Mouse (Mus musculus): ENCODE data around the gene Creb1.

DNA sequence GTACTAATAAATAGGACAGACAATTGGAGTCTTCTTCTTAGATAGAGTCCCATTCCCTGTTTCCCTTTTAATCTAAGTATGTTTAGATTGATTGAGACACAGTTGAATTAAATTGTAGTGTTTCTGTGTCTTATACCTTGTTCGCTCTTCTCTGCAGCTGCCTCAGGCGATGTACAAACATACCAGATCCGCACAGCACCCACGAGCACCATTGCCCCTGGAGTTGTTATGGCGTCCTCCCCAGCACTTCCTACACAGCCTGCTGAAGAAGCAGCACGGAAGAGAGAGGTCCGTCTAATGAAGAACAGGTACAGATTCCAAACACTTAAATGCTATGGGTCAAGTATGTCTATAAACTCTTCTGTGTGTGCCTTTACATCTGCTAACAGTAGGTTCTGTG lies 43.6 kb downstream of the Creb1 start:
- TF ChIP-seq POLR2A (IDR thresholded peaks at IDR 0.05; ENCODE audit: borderline replicate concordance, insufficient read depth, low read length) (no peak), CTCF (IDR thresholded peaks at IDR 0.05; ENCODE audit: borderline replicate concordance, insufficient read depth, low read depth, low read length) (no peak)

All from cerebellum, adult 2 months (tissue).